Mouse (Mus musculus): ENCODE measurements around the gene Apoa2.

- no peak for TF ChIP-seq POLR2A (IDR thresholded peaks at IDR 0.05; ENCODE audit: insufficient read depth, low read depth, low read length)
- no peak for TF ChIP-seq CTCF (IDR thresholded peaks at IDR 0.05; ENCODE audit: insufficient read depth, low read depth, low read length)
These were observed 35.5 kb downstream of the Apoa2 start for GRCm38 (mm10) chr1:171260316-171260715.

Measured in olfactory bulb, adult 2 months (tissue).